Mouse (Mus musculus) kidney, embryonic 15.5 days (tissue): ENCODE measurements around the gene Spred2. TPM values are rescaled to one million over a fixed set of nuclear protein-coding genes. Genes with fewer than 3 reads are reported as not detected.

Experiments
- ATAC-seq: fragments of 200-750 bp; cut with Nextera tagmentation; replicated peaks from 2 replicates; pipeline ENCODE4 v1.8.0; 2017; ENCODE audit warnings: moderate TSS enrichment; ENCODE audit not compliant: low FRiP score
- H3K27ac ChIP-seq: fragments of 300-500 bp; sonication (generic); 2 replicates; pipeline ENCODE4 v1.5.1; 2015; ENCODE audit warnings: mild to moderate bottlenecking, inconsistent platforms
- H3K27me3 ChIP-seq: fragments of 300-500 bp; sonication (generic); 2 replicates; pipeline ENCODE4 v1.6.1; 2015; ENCODE audit warnings: inconsistent platforms
- H3K36me3 ChIP-seq: fragments of 300-500 bp; sonication (generic); 2 replicates; pipeline ENCODE4 v1.6.1; 2015; ENCODE audit warnings: inconsistent platforms
- H3K4me1 ChIP-seq: fragments of 300-500 bp; sonication (generic); 2 replicates; pipeline ENCODE4 v1.6.1; 2015; ENCODE audit warnings: inconsistent platforms
- H3K4me2 ChIP-seq: fragments of 300-500 bp; sonication (generic); 2 replicates; pipeline ENCODE4 v1.6.1; 2015; ENCODE audit warnings: moderate library complexity, mild to moderate bottlenecking, inconsistent platforms
- H3K4me3 ChIP-seq: fragments of 300-500 bp; sonication (generic); replicated peaks from 2 replicates; pipeline ENCODE4 v1.5.1; 2015; ENCODE audit warnings: mild to moderate bottlenecking, inconsistent platforms
- H3K9ac ChIP-seq: fragments of 300-500 bp; sonication (generic); 2 replicates; pipeline ENCODE4 v1.6.1; 2015; ENCODE audit warnings: mild to moderate bottlenecking, inconsistent platforms
- H3K9me3 ChIP-seq: fragments of 300-500 bp; sonication (generic); replicated peaks from 2 replicates; pipeline ENCODE4 v1.6.1; 2016; ENCODE audit warnings: inconsistent platforms
- WGBS: fragments of 180-500 bp; shearing (Covaris S2); methylation state at CpG from one replicate; pipeline ENCODE4 v1.1.7; 2015; ENCODE audit warnings: mixed read lengths; 5-methylcytosine and 5-hydroxymethylcytosine counted together
- polyA plus RNA-seq: library from polyadenylated mRNA; unstranded; fragments of >200 nt; fragmentation: Nextera tagmentation; extraction: Ambion mirVana; gene quantifications from 2 replicates; pipeline ENCODE4 v1.2.1, GENCODE M21; 2015

Gene Spred2
- polyA plus RNA-seq = 9.8 and 11.0 TPM in 2 replicates

GRCm38 (mm10) chr11:19923888-19924756, at the start of gene Spred2:
Gene Spred2, plus strand, starts transcription at chr11:19924375.
- Histone ChIP-seq H3K4me2 (peak within 1 kb of the TSS; percentile 87), H3K4me1 (peaks cover 39% of the 10 kb centered on the region), H3K9me3 (no peaks in the 10 kb centered on the region), H3K4me3 (peak within 1 kb of the TSS; percentile 92), H3K27me3 (no peaks in the 10 kb centered on the region), H3K36me3 (no peaks in the 10 kb centered on the region), H3K9ac (peak within 1 kb of the TSS; percentile 91), H3K27ac (peak within 1 kb of the TSS; percentile 96)
- peak; percentile 70 for ATAC-seq
- under 1% methylated on average over 56 of the region's 57 CpGs for WGBS

GRCm38 (mm10) chr11:19875551-19875950, 48.6 kb upstream of the Spred2 start:
- no peak for ATAC-seq
- Histone ChIP-seq H3K36me3 (no peaks in the 10 kb centered on the region), H3K4me1 (no peaks in the 10 kb centered on the region), H3K4me2 (no peak overlapping the region), H3K9ac (no peak overlapping the region), H3K9me3 (no peaks in the 10 kb centered on the region), H3K4me3 (no peak overlapping the region), H3K27me3 (no peaks in the 10 kb centered on the region), H3K27ac (no peak overlapping the region)
- WGBS = 47% methylated on average over 12 of the region's 12 CpGs

- 82% methylated on average over 5 of the region's 5 CpGs for WGBS
- Histone ChIP-seq H3K4me3 (no peak overlapping the region), H3K9me3 (no peaks in the 10 kb centered on the region), H3K4me1 (no peaks in the 10 kb centered on the region), H3K9ac (no peak overlapping the region), H3K27ac (no peak overlapping the region), H3K36me3 (no peaks in the 10 kb centered on the region), H3K4me2 (no peak overlapping the region), H3K27me3 (no peaks in the 10 kb centered on the region)
- no peak for ATAC-seq
Measured at GRCm38 (mm10) chr11:19875964-19876363, 48.2 kb upstream of the Spred2 start.

GRCm38 (mm10) chr11:19877239-19877915, 46.8 kb upstream of the Spred2 start:
- Histone ChIP-seq H3K27ac (no peak overlapping the region), H3K27me3 (no peaks in the 10 kb centered on the region), H3K36me3 (no peaks in the 10 kb centered on the region), H3K9me3 (no peaks in the 10 kb centered on the region), H3K4me3 (no peak overlapping the region), H3K9ac (no peak overlapping the region), H3K4me2 (no peak overlapping the region), H3K4me1 (no peaks in the 10 kb centered on the region)
- no peak for ATAC-seq
- 65% methylated on average over 4 of the region's 4 CpGs for WGBS

GRCm38 (mm10) chr11:19881342-19881741, 42.8 kb upstream of the Spred2 start:
- no peaks in the 10 kb centered on the region for H3K27me3 ChIP-seq
- H3K36me3 ChIP-seq = no peaks in the 10 kb centered on the region
- H3K4me2 ChIP-seq = no peak overlapping the region
- no peaks in the 10 kb centered on the region for H3K4me1 ChIP-seq
- no peak overlapping the region for H3K4me3 ChIP-seq
- H3K9me3 ChIP-seq = no peaks in the 10 kb centered on the region
- ATAC-seq = no peak
- H3K27ac ChIP-seq = no peak overlapping the region
- WGBS = 90% methylated on average over 2 of the region's 2 CpGs
- no peak overlapping the region for H3K9ac ChIP-seq

- 0 out of 2 replicates have a peak, but pooled peaks cover 4% of the 10 kb centered on the region for H3K4me1 ChIP-seq
- H3K4me2 ChIP-seq = no peak overlapping the region
- no peak for ATAC-seq
- 49% methylated on average over 6 of the region's 6 CpGs for WGBS
- H3K4me3 ChIP-seq = no peak overlapping the region
- H3K9me3 ChIP-seq = no peaks in the 10 kb centered on the region
- H3K27me3 ChIP-seq = no peaks in the 10 kb centered on the region
- H3K9ac ChIP-seq = no peak overlapping the region
- no peaks in the 10 kb centered on the region for H3K36me3 ChIP-seq
- no peak overlapping the region for H3K27ac ChIP-seq
Measured at GRCm38 (mm10) chr11:19890700-19891406, 33.3 kb upstream of the Spred2 start.

- H3K9me3 ChIP-seq = no peaks in the 10 kb centered on the region
- H3K27me3 ChIP-seq = no peaks in the 10 kb centered on the region
- 0 out of 2 replicates have a peak, but pooled peaks cover 4% of the 10 kb centered on the region for H3K4me1 ChIP-seq
- H3K27ac ChIP-seq = no peak overlapping the region
- no peak overlapping the region for H3K4me2 ChIP-seq
- H3K4me3 ChIP-seq = no peak overlapping the region
- WGBS = 84% methylated on average over 3 of the region's 3 CpGs
- H3K36me3 ChIP-seq = no peaks in the 10 kb centered on the region
- ATAC-seq = no peak
- H3K9ac ChIP-seq = no peak overlapping the region
Measured at GRCm38 (mm10) chr11:19893233-19893632, 30.9 kb upstream of the Spred2 start.

GRCm38 (mm10) chr11:19899621-19900020, 24.6 kb upstream of the Spred2 start:
- Histone ChIP-seq H3K4me3 (no peak overlapping the region), H3K9me3 (no peaks in the 10 kb centered on the region), H3K4me2 (no peak overlapping the region), H3K9ac (no peak overlapping the region), H3K36me3 (no peaks in the 10 kb centered on the region), H3K4me1 (no peaks in the 10 kb centered on the region), H3K27ac (no peak overlapping the region), H3K27me3 (no peaks in the 10 kb centered on the region)
- no peak for ATAC-seq
- 67% methylated on average over 5 of the region's 5 CpGs for WGBS

- no peak overlapping the region for H3K9ac ChIP-seq
- ATAC-seq = no peak
- H3K27me3 ChIP-seq = no peaks in the 10 kb centered on the region
- no peak overlapping the region for H3K4me3 ChIP-seq
- no peaks in the 10 kb centered on the region for H3K36me3 ChIP-seq
- WGBS = 80% methylated on average over 4 of the region's 4 CpGs
- H3K4me1 ChIP-seq = no peaks in the 10 kb centered on the region
- no peaks in the 10 kb centered on the region for H3K9me3 ChIP-seq
- no peak overlapping the region for H3K27ac ChIP-seq
- no peak overlapping the region for H3K4me2 ChIP-seq
Measured at GRCm38 (mm10) chr11:19900712-19901111, 23.5 kb upstream of the Spred2 start.

- H3K4me2 ChIP-seq = no peak overlapping the region
- H3K9ac ChIP-seq = no peak overlapping the region
- ATAC-seq = no peak
- H3K27ac ChIP-seq = no peak overlapping the region
- 0 out of 2 replicates have a peak, but pooled peaks cover 6% of the 10 kb centered on the region for H3K9me3 ChIP-seq
- H3K4me3 ChIP-seq = no peak overlapping the region
- 93% methylated on average over 3 of the region's 3 CpGs for WGBS
- no peaks in the 10 kb centered on the region for H3K4me1 ChIP-seq
- H3K27me3 ChIP-seq = no peaks in the 10 kb centered on the region
- no peaks in the 10 kb centered on the region for H3K36me3 ChIP-seq
Measured at GRCm38 (mm10) chr11:19911216-19911615, 13.0 kb upstream of the Spred2 start.

GRCm38 (mm10) chr11:19912179-19912578, 12.0 kb upstream of the Spred2 start:
- no peak overlapping the region for H3K27ac ChIP-seq
- WGBS = 83% methylated on average over 6 of the region's 6 CpGs

GRCm38 (mm10) chr11:19912661-19913060, 11.5 kb upstream of the Spred2 start:
- ATAC-seq = no peak
- H3K27ac ChIP-seq = no peak overlapping the region
- 95% methylated on average over 5 of the region's 5 CpGs for WGBS
- peaks cover 9% of the 10 kb centered on the region for H3K4me1 ChIP-seq
- no peak overlapping the region for H3K4me3 ChIP-seq
- no peak overlapping the region for H3K9ac ChIP-seq
- H3K27me3 ChIP-seq = no peaks in the 10 kb centered on the region
- H3K36me3 ChIP-seq = no peaks in the 10 kb centered on the region
- H3K9me3 ChIP-seq = no peaks in the 10 kb centered on the region
- H3K4me2 ChIP-seq = no peak overlapping the region

More at GRCm38 (mm10) chr11:19912179-19912578, 12.0 kb upstream of the Spred2 start:
- Histone ChIP-seq H3K36me3 (no peaks in the 10 kb centered on the region), H3K4me3 (no peak overlapping the region), H3K27me3 (no peaks in the 10 kb centered on the region), H3K4me2 (no peak overlapping the region), H3K9ac (no peak overlapping the region), H3K4me1 (peaks cover 4% of the 10 kb centered on the region), H3K9me3 (0 out of 2 replicates have a peak, but pooled peaks cover 4% of the 10 kb centered on the region)
- no peak for ATAC-seq
